Mouse (Mus musculus): ENCODE results near the gene Prdm5. TPM values are rescaled to one million over a fixed set of nuclear protein-coding genes. Genes with fewer than 3 reads are reported as not detected.

Prdm5 gene
- polyA plus RNA-seq, 1 experiment = 37.6 TPM

- no peak for TF ChIP-seq POLR2A (IDR thresholded peaks at IDR 0.05; ENCODE audit: low read depth, low read length)
- TF ChIP-seq CTCF (IDR thresholded peaks at IDR 0.05; ENCODE audit: borderline replicate concordance, insufficient read depth, low read length) = no peak
- no peak overlapping the region for H3K4me3 ChIP-seq (ENCODE audit: insufficient read depth, low read length)
- H3K4me1 ChIP-seq (ENCODE audit: control insufficient read depth, insufficient read depth, low read length) = peaks cover 9% of the 10 kb centered on the region
- no peak overlapping the region for H3K27ac ChIP-seq (ENCODE audit: insufficient read depth, low read length)
Measured at GRCm38 (mm10) chr6:65854585-65854984, 75.8 kb downstream of the Prdm5 start.

GRCm38 (mm10) chr6:65860609-65861008, 81.8 kb downstream of the Prdm5 start:
- H3K4me1 ChIP-seq (ENCODE audit: control insufficient read depth, insufficient read depth, low read length) = peaks cover 3% of the 10 kb centered on the region; the same call in 1 of the 2 replicates
- TF ChIP-seq CTCF (IDR thresholded peaks at IDR 0.05; ENCODE audit: borderline replicate concordance, insufficient read depth, low read length) (no peak), POLR2A (IDR thresholded peaks at IDR 0.05; ENCODE audit: low read depth, low read length) (no peak)
- no peak overlapping the region for H3K4me3 ChIP-seq (ENCODE audit: insufficient read depth, low read length)
- H3K27ac ChIP-seq (ENCODE audit: insufficient read depth, low read length) = no peak overlapping the region

- Histone ChIP-seq H3K4me3 (ENCODE audit: insufficient read depth, low read length) (no peak overlapping the region), H3K4me1 (ENCODE audit: control insufficient read depth, insufficient read depth, low read length) (peaks cover 3% of the 10 kb centered on the region; the same call in 1 of the 2 replicates), H3K27ac (ENCODE audit: insufficient read depth, low read length) (no peak overlapping the region)
- TF ChIP-seq CTCF (IDR thresholded peaks at IDR 0.05; ENCODE audit: borderline replicate concordance, insufficient read depth, low read length) (no peak), POLR2A (IDR thresholded peaks at IDR 0.05; ENCODE audit: low read depth, low read length) (no peak)
Measured at GRCm38 (mm10) chr6:65862836-65863235, 84.0 kb downstream of the Prdm5 start.

GRCm38 (mm10) chr6:65864233-65864632, 85.4 kb downstream of the Prdm5 start:
- no peak overlapping the region for H3K27ac ChIP-seq (ENCODE audit: insufficient read depth, low read length)
- TF ChIP-seq POLR2A (IDR thresholded peaks at IDR 0.05; ENCODE audit: low read depth, low read length) (no peak), CTCF (IDR thresholded peaks at IDR 0.05; ENCODE audit: borderline replicate concordance, insufficient read depth, low read length) (no peak)
- peaks cover 3% of the 10 kb centered on the region; the same call in 1 of the 2 replicates for H3K4me1 ChIP-seq (ENCODE audit: control insufficient read depth, insufficient read depth, low read length)

GRCm38 (mm10) chr6:65864919-65865318, 86.1 kb downstream of the Prdm5 start:
- no peak overlapping the region for H3K27ac ChIP-seq (ENCODE audit: insufficient read depth, low read length)
- no peak overlapping the region for H3K4me3 ChIP-seq (ENCODE audit: insufficient read depth, low read length)
- H3K4me1 ChIP-seq (ENCODE audit: control insufficient read depth, insufficient read depth, low read length) = peaks cover 3% of the 10 kb centered on the region; the same call in 1 of the 2 replicates
- TF ChIP-seq CTCF (IDR thresholded peaks at IDR 0.05; ENCODE audit: borderline replicate concordance, insufficient read depth, low read length) (no peak), POLR2A (IDR thresholded peaks at IDR 0.05; ENCODE audit: low read depth, low read length) (no peak)

More at GRCm38 (mm10) chr6:65864233-65864632, 85.4 kb downstream of the Prdm5 start:
- H3K4me3 ChIP-seq (ENCODE audit: insufficient read depth, low read length) = no peak overlapping the region

- Histone ChIP-seq H3K27ac (ENCODE audit: insufficient read depth, low read length) (no peak overlapping the region), H3K4me3 (ENCODE audit: insufficient read depth, low read length) (no peak overlapping the region), H3K4me1 (ENCODE audit: control insufficient read depth, insufficient read depth, low read length) (peaks cover 3% of the 10 kb centered on the region; the same call in 1 of the 2 replicates)
- TF ChIP-seq POLR2A (IDR thresholded peaks at IDR 0.05; ENCODE audit: low read depth, low read length) = no peak
Measured at GRCm38 (mm10) chr6:65865861-65866260, 87.1 kb downstream of the Prdm5 start.

- Histone ChIP-seq H3K27ac (ENCODE audit: insufficient read depth, low read length) (peak overlapping the region; percentile 68; the same call in 1 of the 2 replicates), H3K4me3 (ENCODE audit: insufficient read depth, low read length) (no peak overlapping the region), H3K4me1 (ENCODE audit: control insufficient read depth, insufficient read depth, low read length) (no peaks in the 10 kb centered on the region; the same call in 1 of the 2 replicates)
- TF ChIP-seq POLR2A (IDR thresholded peaks at IDR 0.05; ENCODE audit: low read depth, low read length) = no peak
Measured at GRCm38 (mm10) chr6:65871754-65872278, 93.0 kb downstream of the Prdm5 start.

GRCm38 (mm10) chr6:65878300-65878699, 99.5 kb downstream of the Prdm5 start:
- no peak for TF ChIP-seq CTCF (IDR thresholded peaks at IDR 0.05; ENCODE audit: borderline replicate concordance, insufficient read depth, low read length)
- TF ChIP-seq POLR2A (IDR thresholded peaks at IDR 0.05; ENCODE audit: low read depth, low read length) = no peak
- Histone ChIP-seq H3K27ac (ENCODE audit: insufficient read depth, low read length) (no peak overlapping the region), H3K4me3 (ENCODE audit: insufficient read depth, low read length) (no peak overlapping the region), H3K4me1 (ENCODE audit: control insufficient read depth, insufficient read depth, low read length) (no peaks in the 10 kb centered on the region)

GRCm38 (mm10) chr6:65888835-65889234, 110.0 kb downstream of the Prdm5 start:
- Histone ChIP-seq H3K27ac (ENCODE audit: insufficient read depth, low read length) (no peak overlapping the region), H3K4me3 (ENCODE audit: insufficient read depth, low read length) (no peak overlapping the region), H3K4me1 (ENCODE audit: control insufficient read depth, insufficient read depth, low read length) (peaks cover 9% of the 10 kb centered on the region; the same call in 1 of the 2 replicates)
- TF ChIP-seq POLR2A (IDR thresholded peaks at IDR 0.05; ENCODE audit: low read depth, low read length) = no peak
- TF ChIP-seq CTCF (IDR thresholded peaks at IDR 0.05; ENCODE audit: borderline replicate concordance, insufficient read depth, low read length) = no peak

- peak overlapping the region; percentile 34; the same call in 1 of the 2 replicates for H3K27ac ChIP-seq (ENCODE audit: insufficient read depth, low read length)
- H3K4me1 ChIP-seq (ENCODE audit: control insufficient read depth, insufficient read depth, low read length) = no peaks in the 10 kb centered on the region
- no peak overlapping the region for H3K4me3 ChIP-seq (ENCODE audit: insufficient read depth, low read length)
- TF ChIP-seq POLR2A (IDR thresholded peaks at IDR 0.05; ENCODE audit: low read depth, low read length) = no peak
- no peak for TF ChIP-seq CTCF (IDR thresholded peaks at IDR 0.05; ENCODE audit: borderline replicate concordance, insufficient read depth, low read length)
Measured at GRCm38 (mm10) chr6:65892045-65892660, 113.4 kb downstream of the Prdm5 start.
